Mouse (Mus musculus) stomach, postnatal 0 days (tissue): ENCODE results near the gene Ago1. TPM values are rescaled to one million over a fixed set of nuclear protein-coding genes. Genes with fewer than 3 reads are reported as not detected.

Experiments
- ATAC-seq: fragments of 200-750 bp; cut with Nextera tagmentation; 2 replicates; pipeline ENCODE4 v1.8.0; 2017; ENCODE audit not compliant: low FRiP score, low TSS enrichment
- DNase-seq: peaks from one replicate; pipeline ENCODE4 v3.0.0-alpha.2; 2016; ENCODE audit warnings: low spot score
- H3K27ac ChIP-seq: fragments of 300-500 bp; sonication (generic); replicated peaks from 2 replicates; pipeline ENCODE4 v1.5.1; 2014; ENCODE audit warnings: mild to moderate bottlenecking, control low read depth
- H3K27me3 ChIP-seq: fragments of 300-500 bp; sonication (generic); 2 replicates; pipeline ENCODE4 v1.6.1; 2014; ENCODE audit warnings: low read length; ENCODE audit not compliant: control insufficient read depth, insufficient read depth
- H3K36me3 ChIP-seq: fragments of 300-500 bp; sonication (generic); 2 replicates; pipeline ENCODE4 v1.6.1; 2014; ENCODE audit warnings: low read length, mixed read lengths; ENCODE audit not compliant: control insufficient read depth, insufficient read depth
- H3K4me1 ChIP-seq: fragments of 300-500 bp; sonication (generic); replicated peaks from 2 replicates; pipeline ENCODE4 v1.6.1; 2014; ENCODE audit warnings: antibody characterized with exemption; ENCODE audit not compliant: control insufficient read depth, insufficient read depth
- H3K4me2 ChIP-seq: fragments of 300-500 bp; sonication (generic); replicated peaks from 2 replicates; pipeline ENCODE4 v1.6.1; 2014; ENCODE audit warnings: low read depth, mild to moderate bottlenecking, control low read depth, moderate library complexity
- H3K4me3 ChIP-seq: fragments of 300-500 bp; sonication (generic); 2 replicates; pipeline ENCODE4 v1.5.1; 2014; ENCODE audit warnings: low read depth, low read length, control low read depth
- H3K9ac ChIP-seq: fragments of 300-500 bp; sonication (generic); 2 replicates; pipeline ENCODE4 v1.6.1; 2014; ENCODE audit warnings: mild to moderate bottlenecking, low read length, control low read depth, mixed read lengths
- H3K9me3 ChIP-seq: fragments of 300-500 bp; sonication (generic); 2 replicates; pipeline ENCODE4 v1.6.1; 2016; ENCODE audit warnings: low read length; ENCODE audit not compliant: control insufficient read depth
- CTCF ChIP-seq: IDR thresholded peaks from 2 replicates; pipeline ENCODE4 v1.5.1; 2016; ENCODE audit warnings: antibody characterized with exemption, low read depth, mild to moderate bottlenecking, moderate library complexity
- EP300 ChIP-seq: optimal IDR thresholded peaks from 2 replicates; pipeline ENCODE3; 2016; ENCODE audit warnings: antibody characterized with exemption
- WGBS: fragments of 180-500 bp; shearing (Covaris S2); extraction: QIAGEN DNeasy Blood & Tissue Kit; methylation state at CpG from one replicate; pipeline ENCODE4 v1.1.7; 2014; 5-methylcytosine and 5-hydroxymethylcytosine counted together
- polyA plus RNA-seq: library from polyadenylated mRNA; unstranded; fragments of >200 nt; fragmentation: Nextera tagmentation; extraction: Ambion mirVana; gene quantifications from 2 replicates; pipeline ENCODE4 v1.2.1, GENCODE M21; 2015

Gene Ago1
- polyA plus RNA-seq, 1 experiment from 2014 or later = 2.5 TPM

DNA sequence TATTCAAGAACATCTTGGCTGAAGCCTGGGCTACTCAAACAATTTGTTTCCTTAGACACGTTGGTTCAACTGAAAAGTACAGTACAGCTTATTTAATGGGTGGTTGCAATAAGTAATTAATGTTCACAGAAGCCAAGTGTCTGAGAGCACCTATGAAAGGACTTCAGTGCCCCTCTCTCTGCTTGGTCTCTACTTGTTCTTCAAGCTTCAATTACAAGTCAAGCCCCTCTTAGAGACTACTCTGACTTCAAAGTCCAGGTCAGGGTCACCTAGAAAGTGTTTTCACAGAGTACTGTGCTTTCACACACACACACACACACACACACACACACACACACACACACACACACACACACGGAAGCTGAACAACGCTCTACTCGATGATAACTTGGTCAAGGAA is 25.0 kb upstream of the Ago1 start:
- Histone ChIP-seq H3K36me3 (peaks cover 4% of the 10 kb centered on the region; the same call in 1 of the 2 replicates), H3K9me3 (no peaks in the 10 kb centered on the region), H3K4me1 (no peaks in the 10 kb centered on the region), H3K9ac (no peak overlapping the region), H3K27ac (no peak overlapping the region), H3K27me3 (no peaks in the 10 kb centered on the region), H3K4me3 (no peak overlapping the region), H3K4me2 (no peak overlapping the region)
- no peak for TF ChIP-seq EP300
- WGBS = 77% methylated on average over 4 of the region's 4 CpGs
- no peak for ATAC-seq
- no peak for DNase-seq

DNA sequence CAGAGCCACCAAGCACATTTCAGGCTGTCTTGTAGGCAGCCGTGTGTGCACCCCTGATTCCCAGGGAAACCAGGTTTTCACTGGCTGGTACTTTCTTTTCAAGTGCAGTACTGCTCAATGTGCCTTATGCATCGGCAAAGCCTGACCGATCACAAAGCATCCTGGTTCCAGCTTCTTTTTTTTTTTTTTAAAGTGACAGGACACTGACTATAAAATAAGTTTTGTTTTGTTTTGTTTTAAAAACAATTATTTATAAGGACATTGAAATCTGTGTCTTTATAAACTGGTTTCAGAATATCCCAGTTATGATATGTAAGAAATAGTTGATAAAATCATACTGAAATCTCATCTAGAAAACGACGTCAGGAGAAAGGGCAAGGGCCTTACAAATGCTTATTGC is 23.6 kb upstream of the Ago1 start:
- DNase-seq (no peak), ATAC-seq (no peak)
- H3K36me3 ChIP-seq = peaks cover 4% of the 10 kb centered on the region; the same call in 1 of the 2 replicates
- TF ChIP-seq EP300 (no peak), CTCF (no peak)
- no peaks in the 10 kb centered on the region for H3K4me1 ChIP-seq
- WGBS = 54% methylated on average over 5 of the region's 5 CpGs
- H3K9me3 ChIP-seq = no peaks in the 10 kb centered on the region
- no peak overlapping the region for H3K27ac ChIP-seq
- H3K4me2 ChIP-seq = no peak overlapping the region
- H3K9ac ChIP-seq = no peak overlapping the region
- H3K27me3 ChIP-seq = no peaks in the 10 kb centered on the region
- H3K4me3 ChIP-seq = no peak overlapping the region

DNA sequence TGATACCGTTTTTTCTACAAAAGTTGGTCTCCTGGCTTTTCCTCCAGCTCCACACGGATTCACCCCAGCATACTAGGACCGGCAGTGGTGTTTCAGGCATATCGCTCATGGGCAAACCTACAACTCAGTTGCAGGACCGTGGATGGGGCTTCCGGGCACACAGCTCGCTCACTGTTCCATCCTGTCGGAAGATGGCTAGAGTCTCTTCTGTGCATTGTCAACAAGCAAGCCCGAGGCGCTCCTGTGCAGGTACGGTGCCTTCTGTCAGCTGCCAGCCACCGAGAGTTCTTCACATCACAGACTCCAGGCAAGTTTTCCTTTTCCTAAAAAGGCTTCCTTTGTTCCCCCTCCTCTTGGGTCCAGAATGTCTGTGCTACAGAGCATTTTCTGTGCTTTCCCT is 22.3 kb upstream of the Ago1 start:
- H3K4me2 ChIP-seq = no peak overlapping the region

DNA sequence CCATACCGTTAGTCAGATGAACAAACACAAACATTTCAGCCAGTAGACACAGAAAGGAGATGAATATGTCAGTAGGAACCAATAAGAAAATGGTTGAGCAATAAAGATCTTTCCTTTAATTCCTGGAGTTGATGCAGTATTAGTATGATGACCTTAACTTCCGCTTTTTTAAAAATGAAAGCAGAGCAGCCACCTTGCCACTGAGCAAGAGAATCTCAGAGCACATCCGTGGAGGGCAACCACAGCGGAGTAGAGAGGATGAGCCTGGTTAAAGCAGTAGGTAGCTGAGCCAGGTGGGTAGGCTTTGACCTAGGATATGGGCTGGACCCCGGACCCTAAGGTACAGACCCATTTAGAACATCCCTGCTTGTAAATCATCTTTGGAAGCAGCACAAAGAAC is 21.4 kb upstream of the Ago1 start:
- no peak overlapping the region for H3K4me3 ChIP-seq
- peaks cover 4% of the 10 kb centered on the region; the same call in 1 of the 2 replicates for H3K36me3 ChIP-seq
- no peak for ATAC-seq
- TF ChIP-seq EP300 (no peak), CTCF (no peak)
- no peak for DNase-seq
- H3K4me1 ChIP-seq = no peaks in the 10 kb centered on the region
- no peaks in the 10 kb centered on the region for H3K9me3 ChIP-seq
- H3K27ac ChIP-seq = no peak overlapping the region
- no peaks in the 10 kb centered on the region for H3K27me3 ChIP-seq
- H3K4me2 ChIP-seq = no peak overlapping the region
- WGBS = 79% methylated on average over 5 of the region's 5 CpGs
- H3K9ac ChIP-seq = no peak overlapping the region

More for the DNA sequence above, 22.3 kb upstream of the Ago1 start:
- TF ChIP-seq EP300 (no peak), CTCF (no peak)
- DNase-seq = no peak
- ATAC-seq = no peak
- Histone ChIP-seq H3K4me3 (no peak overlapping the region), H3K27me3 (no peaks in the 10 kb centered on the region), H3K9me3 (no peaks in the 10 kb centered on the region), H3K4me1 (no peaks in the 10 kb centered on the region), H3K9ac (no peak overlapping the region), H3K27ac (no peak overlapping the region), H3K36me3 (peaks cover 4% of the 10 kb centered on the region; the same call in 1 of the 2 replicates)
- 62% methylated on average over 12 of the region's 12 CpGs for WGBS

DNA sequence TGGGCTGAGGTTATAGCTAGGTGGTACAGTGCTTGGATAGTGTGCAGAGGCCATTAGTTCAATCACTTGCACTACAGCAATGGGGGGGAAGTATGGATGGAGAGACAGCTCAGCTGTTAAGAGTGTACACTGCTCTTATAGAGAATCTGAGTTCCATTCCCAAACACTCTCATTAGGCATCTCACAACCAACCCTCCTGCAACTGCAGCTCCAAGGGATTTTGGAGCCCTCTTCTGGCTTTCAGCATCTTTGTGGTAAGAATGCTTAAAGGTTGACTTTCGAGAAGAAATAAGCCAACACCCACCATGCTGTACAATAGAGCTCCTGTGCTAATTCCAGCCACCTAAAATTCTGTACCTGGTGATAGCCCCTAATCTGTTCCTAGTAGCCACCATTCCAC is 17.8 kb upstream of the Ago1 start:
- no peak for ATAC-seq
- WGBS = 71% methylated on average over 1 of the region's 1 CpGs

DNA sequence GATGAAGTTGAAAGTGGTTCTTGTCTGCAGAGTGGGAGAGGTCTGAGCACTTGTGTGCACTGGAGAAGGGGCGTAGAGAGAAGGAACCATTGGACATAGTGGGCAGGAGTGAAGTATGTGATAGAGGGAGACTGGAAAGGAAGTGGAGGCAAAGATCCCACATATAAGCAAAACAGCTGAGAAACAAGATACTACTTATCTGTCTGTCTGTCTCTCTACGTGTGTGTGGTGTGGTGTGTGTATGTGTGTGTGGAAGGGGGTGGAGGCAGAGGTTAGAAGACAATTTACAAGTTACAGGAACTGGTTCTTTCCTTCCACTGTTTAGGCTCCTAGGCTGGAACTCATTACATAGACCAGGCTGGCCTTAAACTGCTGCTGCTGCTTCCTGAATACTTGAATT is 16.7 kb upstream of the Ago1 start:
- TF ChIP-seq CTCF (no peak), EP300 (no peak)
- Histone ChIP-seq H3K4me1 (no peaks in the 10 kb centered on the region), H3K4me3 (no peak overlapping the region), H3K27ac (no peak overlapping the region), H3K9me3 (no peaks in the 10 kb centered on the region), H3K4me2 (no peak overlapping the region), H3K27me3 (no peaks in the 10 kb centered on the region), H3K36me3 (no peaks in the 10 kb centered on the region), H3K9ac (no peak overlapping the region)
- ATAC-seq (no peak), DNase-seq (no peak)
- WGBS = 76% methylated on average over 2 of the region's 2 CpGs

More for the DNA sequence above, 17.8 kb upstream of the Ago1 start:
- no peaks in the 10 kb centered on the region for H3K9me3 ChIP-seq
- H3K4me3 ChIP-seq = no peak overlapping the region
- DNase-seq = no peak
- H3K4me1 ChIP-seq = no peaks in the 10 kb centered on the region
- TF ChIP-seq CTCF (peak; percentile 28), EP300 (no peak)
- H3K27me3 ChIP-seq = no peaks in the 10 kb centered on the region
- H3K4me2 ChIP-seq = no peak overlapping the region
- no peak overlapping the region for H3K9ac ChIP-seq
- no peak overlapping the region for H3K27ac ChIP-seq
- no peaks in the 10 kb centered on the region for H3K36me3 ChIP-seq
